Mouse (Mus musculus): ENCODE results near the gene Sdk2.

Sdk2 gene

GRCm38 (mm10) chr11:113756578-113756977, 310.3 kb downstream of the Sdk2 start:
- no peak for DNase-seq

- no peak for DNase-seq
Measured at GRCm38 (mm10) chr11:113755878-113756277, 311.0 kb downstream of the Sdk2 start.

- DNase-seq = no peak
Measured at GRCm38 (mm10) chr11:113754845-113755244, 312.0 kb downstream of the Sdk2 start.

- no peak for DNase-seq
Measured at GRCm38 (mm10) chr11:113752685-113753430, 314.0 kb downstream of the Sdk2 start.

GRCm38 (mm10) chr11:113752158-113752661, 314.6 kb downstream of the Sdk2 start:
- DNase-seq = no peak

- DNase-seq = peak; percentile 78 to 83
Measured at GRCm38 (mm10) chr11:113751484-113752084, 315.3 kb downstream of the Sdk2 start, which contains the start of gene Cdc42ep4. TSS of gene Cdc42ep4 (minus strand) at chr11:113751881.

GRCm38 (mm10) chr11:113750571-113751483, 316.0 kb downstream of the Sdk2 start:
- peak; percentile 67 to 73 for DNase-seq

- DNase-seq = no peak
Measured at GRCm38 (mm10) chr11:113749749-113750351, 317.0 kb downstream of the Sdk2 start.

- DNase-seq = no peak
Measured at GRCm38 (mm10) chr11:113748797-113749521, 317.9 kb downstream of the Sdk2 start.

GRCm38 (mm10) chr11:113747725-113748380, 319.0 kb downstream of the Sdk2 start:
- DNase-seq = no peak

GRCm38 (mm10) chr11:113747056-113747455, 319.8 kb downstream of the Sdk2 start:
- peak in 1 of 2 experiments; percentile 33 for DNase-seq

- no peak for DNase-seq
Measured at GRCm38 (mm10) chr11:113745961-113746360, 320.9 kb downstream of the Sdk2 start.

GRCm38 (mm10) chr11:113742998-113743397, 323.8 kb downstream of the Sdk2 start:
- DNase-seq = no peak

GRCm38 (mm10) chr11:113740100-113740499, 326.7 kb downstream of the Sdk2 start:
- no peak for DNase-seq

GRCm38 (mm10) chr11:113739213-113739612, 327.6 kb downstream of the Sdk2 start:
- DNase-seq = no peak

- no peak for DNase-seq
Measured at GRCm38 (mm10) chr11:113737912-113738311, 328.9 kb downstream of the Sdk2 start.

- DNase-seq = no peak
Measured at GRCm38 (mm10) chr11:113737553-113737854, 329.3 kb downstream of the Sdk2 start.

- no peak for DNase-seq
Measured at GRCm38 (mm10) chr11:113736848-113737552, 329.8 kb downstream of the Sdk2 start.

GRCm38 (mm10) chr11:113735151-113735550, 331.7 kb downstream of the Sdk2 start:
- DNase-seq = no peak

- DNase-seq = no peak
Measured at GRCm38 (mm10) chr11:113733631-113734364, 333.0 kb downstream of the Sdk2 start.

All from thymus, adult 18-20 months (tissue).